Comparison of ENCODE assay signal across 14 mouse cellular contexts in genomic region chr15:88675998-88676397, GRCm38 (mm10).
"Had no signal": no experiment of that assay in that cellular context is flagged by ENCODE, and none has a peak within 500 bp of the region (broad histone marks: within the 10 kb centered on the region; RNA-seq: fewer than 3 reads in every experiment).

No protein-coding gene starts in this region.

- DNase-seq: kidney, adult 9 months; kidney, postnatal 36 days; layer of hippocampus, adult 9-11 months; layer of hippocampus, postnatal 36 days; lung, embryonic 14.5 days; lung, postnatal 10 days; lung, postnatal 4 days; midbrain, embryonic 14.5 days; thymus, adult 18-20 months; thymus, postnatal 14 days had no signal

- H3K9ac ChIP-seq: limb, embryonic 15.5 days; liver, embryonic 12.5 days; lung, embryonic 14.5 days had no signal

- H3K4me2 ChIP-seq: limb, embryonic 15.5 days; liver, embryonic 12.5 days; lung, embryonic 14.5 days had no signal

- H3K27me3 ChIP-seq: limb, embryonic 15.5 days; liver, embryonic 12.5 days had no signal

- H3K27ac ChIP-seq: kidney, postnatal 0 days; limb, embryonic 15.5 days; liver, embryonic 12.5 days; midbrain, embryonic 10.5 days had no signal

- H3K4me3 ChIP-seq: limb, embryonic 15.5 days; liver, embryonic 12.5 days; midbrain, embryonic 10.5 days had no signal

- ATAC-seq: liver, embryonic 12.5 days had no signal

- H3K9me3 ChIP-seq: limb, embryonic 15.5 days; liver, embryonic 12.5 days; midbrain, embryonic 10.5 days had no signal

- H3K36me3 ChIP-seq: limb, embryonic 15.5 days; liver, embryonic 12.5 days; midbrain, embryonic 10.5 days had no signal

- H3K4me1 ChIP-seq: limb, embryonic 15.5 days; liver, embryonic 12.5 days; midbrain, embryonic 10.5 days had no signal
